Mouse (Mus musculus) myocyte (in vitro differentiated cells): ENCODE results near the gene B430306N03Rik. TPM values are rescaled to one million over a fixed set of nuclear protein-coding genes. Genes with fewer than 3 reads are reported as not detected.

Source experiments
- H3K27me3 ChIP-seq: one replicate; pipeline ENCODE4 v1.6.1; 2011; ENCODE audit not compliant: control insufficient read depth, insufficient read depth, insufficient read length
- H3K36me3 ChIP-seq: one replicate; pipeline ENCODE4 v1.6.1; 2011; ENCODE audit not compliant: control insufficient read depth, insufficient read depth
- H3K4me2 ChIP-seq: one replicate; pipeline ENCODE4 v1.6.1; 2011; ENCODE audit warnings: low read depth, control low read depth
- H3K4me3 ChIP-seq: one replicate; pipeline ENCODE4 v1.5.1; 2011; ENCODE audit warnings: mild to moderate bottlenecking, control low read depth, moderate library complexity
- H3K79me2 ChIP-seq: one replicate; pipeline ENCODE4 v1.6.1; 2011; ENCODE audit not compliant: control insufficient read depth, insufficient read depth
- H3ac ChIP-seq: one replicate; pipeline ENCODE4 v1.6.1; 2011; ENCODE audit not compliant: control insufficient read depth, insufficient read length
- CEBPB ChIP-seq: IDR thresholded peaks from 2 replicates; pipeline ENCODE4 v1.6.1; 2011; ENCODE audit warnings: mild to moderate bottlenecking, moderate library complexity; ENCODE audit not compliant: poor library complexity, insufficient read depth, severe bottlenecking
- E2F4 ChIP-seq: IDR thresholded peaks from one replicate; pipeline ENCODE4 v1.6.1; 2011; ENCODE audit warnings: mild to moderate bottlenecking, control low read depth, moderate library complexity; ENCODE audit not compliant: insufficient read depth
- MAX ChIP-seq: IDR thresholded peaks from one replicate; pipeline ENCODE4 v1.6.1; 2011; ENCODE audit warnings: low read depth, mild to moderate bottlenecking, control low read depth
- MYOD1 ChIP-seq, 3 experiments: IDR thresholded peaks; one replicate each; pipeline ENCODE4 v1.6.1; 2011; ENCODE audit warnings: control low read depth in 2 of 3, low read depth in 2 of 3, mild to moderate bottlenecking in 2 of 3, moderate library complexity in 1 of 3; ENCODE audit not compliant: insufficient read length in 2 of 3, control insufficient read depth in 1 of 3
- MYOG ChIP-seq, 3 experiments: IDR thresholded peaks; one replicate each; pipeline ENCODE4 v1.6.1; 2011; ENCODE audit warnings: control low read depth in 2 of 3, low read depth in 2 of 3, mild to moderate bottlenecking in 2 of 3; ENCODE audit not compliant: insufficient read length in 2 of 3, control insufficient read depth in 1 of 3, insufficient read depth in 1 of 3
- POLR2A ChIP-seq: IDR thresholded peaks from one replicate; pipeline ENCODE4 v1.6.1; 2011; ENCODE audit warnings: low read depth, mild to moderate bottlenecking, control low read depth, moderate library complexity; ENCODE audit not compliant: insufficient read length
- POLR2AphosphoS2 ChIP-seq: IDR thresholded peaks from one replicate; pipeline ENCODE4 v1.6.1; 2011; ENCODE audit warnings: low read depth, control low read depth; ENCODE audit not compliant: insufficient read length
- REST ChIP-seq: IDR thresholded peaks from one replicate; pipeline ENCODE4 v1.6.1; 2011; ENCODE audit warnings: mild to moderate bottlenecking, control low read depth, moderate library complexity; ENCODE audit not compliant: insufficient read depth, insufficient read length
- SRF ChIP-seq: IDR thresholded peaks from one replicate; pipeline ENCODE4 v1.6.1; 2011; ENCODE audit warnings: low read depth; ENCODE audit not compliant: control insufficient read depth, insufficient read length
- TCF12 ChIP-seq: IDR thresholded peaks from one replicate; pipeline ENCODE4 v1.6.1; 2011; ENCODE audit warnings: mild to moderate bottlenecking, control low read depth; ENCODE audit not compliant: poor library complexity, insufficient read depth, severe bottlenecking
- TCF3 ChIP-seq: IDR thresholded peaks from one replicate; pipeline ENCODE4 v1.6.1; 2011; ENCODE audit warnings: low read depth, control low read depth; ENCODE audit not compliant: insufficient read length
- USF1 ChIP-seq: IDR thresholded peaks from one replicate; pipeline ENCODE4 v1.6.1; 2011; ENCODE audit warnings: low read depth, mild to moderate bottlenecking, control low read depth, moderate library complexity
- polyA plus RNA-seq: library from polyadenylated mRNA; unstranded; fragments of >200 nt; fragmentation: generic; extraction: Trizol; gene quantifications from one replicate; pipeline ENCODE4 v1.2.1, GENCODE M21; 2012; ENCODE audit warnings: missing spikeins

Gene B430306N03Rik
- polyA plus RNA-seq, 1 experiment, result not detected

GRCm38 (mm10) chr17:48341947-48342346 lies 26.0 kb downstream of the B430306N03Rik start:
- H3K4me3 ChIP-seq, result no peak overlapping the region
- H3ac ChIP-seq, result no peak overlapping the region
- TF ChIP-seq REST, result no peak
- no peaks in the 10 kb centered on the region for H3K36me3 ChIP-seq
- no peak overlapping the region for H3K4me2 ChIP-seq
- no peaks in the 10 kb centered on the region for H3K27me3 ChIP-seq
- H3K79me2 ChIP-seq, result no peaks in the 10 kb centered on the region

DNA sequence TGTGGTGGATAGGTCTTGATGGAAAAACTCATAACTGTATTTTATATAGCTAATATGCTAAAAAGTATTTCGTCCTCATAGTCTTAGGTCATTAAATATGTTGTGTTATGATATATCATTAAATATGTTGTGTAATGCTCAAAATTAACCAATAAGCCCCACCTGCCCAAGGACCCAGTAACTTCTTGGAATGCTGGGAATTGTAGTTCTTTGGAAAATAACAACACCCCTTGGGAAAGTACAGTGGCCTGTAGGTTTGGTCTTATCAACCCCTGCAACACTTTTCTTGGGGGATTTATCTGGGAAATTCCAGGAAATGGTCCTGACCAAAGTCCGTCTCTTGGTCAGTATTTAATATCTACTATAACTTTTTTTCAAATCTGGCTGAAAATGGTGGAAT lies 27.1 kb downstream of the B430306N03Rik start:
- no peak for TF ChIP-seq MYOD1 (IDR thresholded peaks at IDR 0.05; ENCODE audit: control insufficient read depth in 1 of 3, insufficient read length in 2 of 3, low read depth in 2 of 3)
- no peak for TF ChIP-seq SRF
- no peak for TF ChIP-seq MYOG (IDR thresholded peaks at IDR 0.05; ENCODE audit: control insufficient read depth in 1 of 3, insufficient read depth in 1 of 3, insufficient read length in 2 of 3, low read depth in 2 of 3)
- TF ChIP-seq POLR2AphosphoS2, result no peak
- no peak for TF ChIP-seq POLR2A
- no peak for TF ChIP-seq MAX
- no peak for TF ChIP-seq USF1
- no peak for TF ChIP-seq E2F4
- no peak for TF ChIP-seq REST
- no peak for TF ChIP-seq CEBPB
- no peak for TF ChIP-seq TCF3
- TF ChIP-seq TCF12, result no peak

GRCm38 (mm10) chr17:48345824-48346223 lies 29.9 kb downstream of the B430306N03Rik start:
- Histone ChIP-seq H3K4me3 (no peak overlapping the region), H3K79me2 (no peaks in the 10 kb centered on the region), H3K36me3 (no peaks in the 10 kb centered on the region), H3ac (no peak overlapping the region), H3K27me3 (no peaks in the 10 kb centered on the region), H3K4me2 (no peak overlapping the region)
- TF ChIP-seq POLR2A (no peak), REST (no peak), E2F4 (no peak), MAX (no peak), MYOG (IDR thresholded peaks at IDR 0.05; ENCODE audit: control insufficient read depth in 1 of 3, insufficient read depth in 1 of 3, insufficient read length in 2 of 3, low read depth in 2 of 3) (no peak), POLR2AphosphoS2 (no peak), CEBPB (no peak), TCF3 (no peak)

More for the DNA sequence above, 27.1 kb downstream of the B430306N03Rik start:
- no peak overlapping the region for H3K4me3 ChIP-seq
- no peak overlapping the region for H3ac ChIP-seq
- H3K79me2 ChIP-seq, result no peaks in the 10 kb centered on the region
- H3K36me3 ChIP-seq, result no peaks in the 10 kb centered on the region
- no peak overlapping the region for H3K4me2 ChIP-seq
- H3K27me3 ChIP-seq, result no peaks in the 10 kb centered on the region

- Histone ChIP-seq H3ac (no peak within 1 kb of the TSS), H3K27me3 (no peaks in the 10 kb centered on the region), H3K4me2 (no peak within 1 kb of the TSS), H3K4me3 (no peak within 1 kb of the TSS), H3K79me2 (no peaks in the 10 kb centered on the region), H3K36me3 (no peaks in the 10 kb centered on the region)
- TF ChIP-seq SRF (no peak), POLR2AphosphoS2 (no peak), USF1 (no peak), TCF3 (no peak), MYOD1 (IDR thresholded peaks at IDR 0.05; ENCODE audit: control insufficient read depth in 1 of 3, insufficient read length in 2 of 3, low read depth in 2 of 3) (no peak), E2F4 (no peak), MYOG (IDR thresholded peaks at IDR 0.05; ENCODE audit: control insufficient read depth in 1 of 3, insufficient read depth in 1 of 3, insufficient read length in 2 of 3, low read depth in 2 of 3) (no peak)
Measured at GRCm38 (mm10) chr17:48346231-48346630, 30.3 kb downstream of the B430306N03Rik start, which contains the start of gene Trem2. TSS of gene Trem2 (plus strand) at chr17:48346401.

DNA sequence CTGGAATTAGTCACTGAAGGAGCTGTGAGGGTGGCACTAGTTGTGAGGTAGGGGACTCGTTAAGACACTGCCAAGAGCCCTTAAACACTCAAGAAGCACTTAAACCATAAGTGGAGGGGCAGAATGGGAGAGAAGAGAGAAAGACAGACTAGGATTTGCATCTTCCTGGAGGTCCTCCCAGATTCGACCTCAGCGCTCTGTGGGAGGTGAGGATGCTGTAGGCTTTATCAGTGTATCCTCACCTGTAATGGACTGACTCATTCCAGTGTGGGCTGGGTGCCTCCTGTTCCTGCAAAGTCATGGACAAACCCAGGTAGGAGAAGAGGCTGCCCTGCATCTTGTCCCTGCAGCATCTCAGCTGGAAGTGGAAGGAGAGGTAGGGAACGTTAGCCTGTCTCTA lies 30.9 kb downstream of the B430306N03Rik start:
- Histone ChIP-seq H3K36me3 (no peaks in the 10 kb centered on the region), H3K27me3 (no peaks in the 10 kb centered on the region), H3ac (no peak overlapping the region), H3K4me2 (no peak overlapping the region), H3K4me3 (no peak overlapping the region), H3K79me2 (no peaks in the 10 kb centered on the region)
- no peak for TF ChIP-seq TCF3
- no peak for TF ChIP-seq MYOD1 (IDR thresholded peaks at IDR 0.05; ENCODE audit: control insufficient read depth in 1 of 3, insufficient read length in 2 of 3, low read depth in 2 of 3)
- TF ChIP-seq SRF, result no peak
- TF ChIP-seq CEBPB, result no peak
- TF ChIP-seq REST, result no peak
- TF ChIP-seq POLR2A, result no peak
- TF ChIP-seq MYOG (IDR thresholded peaks at IDR 0.05; ENCODE audit: control insufficient read depth in 1 of 3, insufficient read depth in 1 of 3, insufficient read length in 2 of 3, low read depth in 2 of 3), result no peak
- no peak for TF ChIP-seq USF1
- TF ChIP-seq MAX, result no peak
- no peak for TF ChIP-seq POLR2AphosphoS2
- no peak for TF ChIP-seq E2F4
- TF ChIP-seq TCF12, result no peak
